Mouse (Mus musculus): Measurements from ENCODE around the gene Nck2. TPM values are rescaled to one million over a fixed set of nuclear protein-coding genes. Genes with fewer than 3 reads are reported as not detected.

The Nck2 gene
- polyA plus RNA-seq, 1 experiment from 2014 or later, result 23.4 TPM

GRCm38 (mm10) chr1:43496051-43496450, 51.7 kb downstream of the Nck2 start:
- no peak overlapping the region for H3K27ac ChIP-seq
- 57% methylated on average over 4 of the region's 4 CpGs for WGBS (ENCODE audit: missing documents)
- H3K4me3 ChIP-seq (ENCODE audit: inconsistent target), result no peak overlapping the region
- H3K79me2 ChIP-seq (ENCODE audit: inconsistent target), result peaks cover 91% of the 10 kb centered on the region
- no peaks in the 10 kb centered on the region for H3K36me3 ChIP-seq (ENCODE audit: inconsistent target)

- Histone ChIP-seq H3K27ac (no peak overlapping the region), H3K36me3 (ENCODE audit: inconsistent target) (no peaks in the 10 kb centered on the region), H3K79me2 (ENCODE audit: inconsistent target) (peaks cover 92% of the 10 kb centered on the region), H3K4me3 (ENCODE audit: inconsistent target) (no peak overlapping the region)
- 97% methylated on average over 3 of the region's 3 CpGs for WGBS (ENCODE audit: missing documents)
These were observed 52.6 kb downstream of the Nck2 start for GRCm38 (mm10) chr1:43496993-43497392.

GRCm38 (mm10) chr1:43497951-43498350, 53.6 kb downstream of the Nck2 start:
- H3K4me3 ChIP-seq (ENCODE audit: inconsistent target), result no peak overlapping the region
- peaks cover 93% of the 10 kb centered on the region for H3K79me2 ChIP-seq (ENCODE audit: inconsistent target)
- WGBS (ENCODE audit: missing documents), result 96% methylated on average over 6 of the region's 6 CpGs
- H3K27ac ChIP-seq, result no peak overlapping the region
- no peaks in the 10 kb centered on the region for H3K36me3 ChIP-seq (ENCODE audit: inconsistent target)

GRCm38 (mm10) chr1:43500121-43500520, 55.7 kb downstream of the Nck2 start:
- Histone ChIP-seq H3K79me2 (ENCODE audit: inconsistent target) (peaks cover 93% of the 10 kb centered on the region), H3K36me3 (ENCODE audit: inconsistent target) (no peaks in the 10 kb centered on the region), H3K27ac (no peak overlapping the region), H3K4me3 (ENCODE audit: inconsistent target) (no peak overlapping the region)
- WGBS (ENCODE audit: missing documents), result 15% methylated on average over 5 of the region's 5 CpGs

GRCm38 (mm10) chr1:43501143-43501919, 57.0 kb downstream of the Nck2 start:
- WGBS (ENCODE audit: missing documents), result 72% methylated on average over 6 of the region's 6 CpGs
- Histone ChIP-seq H3K36me3 (ENCODE audit: inconsistent target) (no peaks in the 10 kb centered on the region), H3K27ac (no peak overlapping the region), H3K79me2 (ENCODE audit: inconsistent target) (peaks cover 93% of the 10 kb centered on the region), H3K4me3 (ENCODE audit: inconsistent target) (no peak overlapping the region)

- H3K36me3 ChIP-seq (ENCODE audit: inconsistent target), result no peaks in the 10 kb centered on the region
- H3K27ac ChIP-seq, result no peak overlapping the region
- WGBS (ENCODE audit: missing documents), result 82% methylated on average over 10 of the region's 10 CpGs
- H3K4me3 ChIP-seq (ENCODE audit: inconsistent target), result no peak overlapping the region
- peaks cover 91% of the 10 kb centered on the region for H3K79me2 ChIP-seq (ENCODE audit: inconsistent target)
These were observed 57.8 kb downstream of the Nck2 start for GRCm38 (mm10) chr1:43501920-43502791.

- Histone ChIP-seq H3K27ac (no peak overlapping the region), H3K36me3 (ENCODE audit: inconsistent target) (no peaks in the 10 kb centered on the region), H3K4me3 (ENCODE audit: inconsistent target) (no peak overlapping the region), H3K79me2 (ENCODE audit: inconsistent target) (peaks cover 89% of the 10 kb centered on the region)
- 92% methylated on average over 8 of the region's 8 CpGs for WGBS (ENCODE audit: missing documents)
These were observed 58.4 kb downstream of the Nck2 start for GRCm38 (mm10) chr1:43502792-43503146.

GRCm38 (mm10) chr1:43503261-43503660, 58.9 kb downstream of the Nck2 start:
- Histone ChIP-seq H3K4me3 (ENCODE audit: inconsistent target) (no peak overlapping the region), H3K36me3 (ENCODE audit: inconsistent target) (no peaks in the 10 kb centered on the region), H3K79me2 (ENCODE audit: inconsistent target) (peaks cover 84% of the 10 kb centered on the region), H3K27ac (no peak overlapping the region)
- WGBS (ENCODE audit: missing documents), result 75% methylated on average over 2 of the region's 2 CpGs

GRCm38 (mm10) chr1:43503676-43504075, 59.3 kb downstream of the Nck2 start:
- Histone ChIP-seq H3K4me3 (ENCODE audit: inconsistent target) (no peak overlapping the region), H3K36me3 (ENCODE audit: inconsistent target) (no peaks in the 10 kb centered on the region), H3K79me2 (ENCODE audit: inconsistent target) (peaks cover 84% of the 10 kb centered on the region), H3K27ac (no peak overlapping the region)
- WGBS (ENCODE audit: missing documents), result 91% methylated on average over 6 of the region's 6 CpGs

- H3K79me2 ChIP-seq (ENCODE audit: inconsistent target), result peaks cover 85% of the 10 kb centered on the region
- no peak overlapping the region for H3K4me3 ChIP-seq (ENCODE audit: inconsistent target)
- WGBS (ENCODE audit: missing documents), result 76% methylated on average over 4 of the region's 4 CpGs
- H3K36me3 ChIP-seq (ENCODE audit: inconsistent target), result no peaks in the 10 kb centered on the region
- no peak overlapping the region for H3K27ac ChIP-seq
These were observed 59.9 kb downstream of the Nck2 start for GRCm38 (mm10) chr1:43504235-43504634.

GRCm38 (mm10) chr1:43506638-43507037, 62.3 kb downstream of the Nck2 start:
- no peaks in the 10 kb centered on the region; the same call in 1 of the 2 replicates for H3K36me3 ChIP-seq (ENCODE audit: inconsistent target)
- H3K79me2 ChIP-seq (ENCODE audit: inconsistent target), result peaks cover 67% of the 10 kb centered on the region; the same call in 1 of the 2 replicates
- H3K27ac ChIP-seq, result peak overlapping the region; percentile 44
- no peak overlapping the region for H3K4me3 ChIP-seq (ENCODE audit: inconsistent target)
- WGBS (ENCODE audit: missing documents), result 24% methylated on average over 3 of the region's 3 CpGs

- WGBS (ENCODE audit: missing documents), result 8% methylated on average over 1 of the region's 1 CpGs
- H3K27ac ChIP-seq, result peak overlapping the region; percentile 44
- H3K79me2 ChIP-seq (ENCODE audit: inconsistent target), result peaks cover 55% of the 10 kb centered on the region; the same call in 1 of the 2 replicates
- no peaks in the 10 kb centered on the region; the same call in 1 of the 2 replicates for H3K36me3 ChIP-seq (ENCODE audit: inconsistent target)
- no peak overlapping the region for H3K4me3 ChIP-seq (ENCODE audit: inconsistent target)
These were observed 63.4 kb downstream of the Nck2 start for GRCm38 (mm10) chr1:43507809-43508208.

- WGBS (ENCODE audit: missing documents), result 97% methylated on average over 12 of the region's 12 CpGs
- no peaks in the 10 kb centered on the region; the same call in 1 of the 2 replicates for H3K36me3 ChIP-seq (ENCODE audit: inconsistent target)
- no peak overlapping the region for H3K27ac ChIP-seq
- no peak overlapping the region for H3K4me3 ChIP-seq (ENCODE audit: inconsistent target)
- H3K79me2 ChIP-seq (ENCODE audit: inconsistent target), result peaks cover 27% of the 10 kb centered on the region; the same call in 1 of the 2 replicates
These were observed 66.9 kb downstream of the Nck2 start for GRCm38 (mm10) chr1:43511256-43511655.

- peaks cover 29% of the 10 kb centered on the region; the same call in 1 of the 2 replicates for H3K79me2 ChIP-seq (ENCODE audit: inconsistent target)
- WGBS (ENCODE audit: missing documents), result 94% methylated on average over 8 of the region's 8 CpGs
- H3K27ac ChIP-seq, result no peak overlapping the region
- no peak overlapping the region for H3K4me3 ChIP-seq (ENCODE audit: inconsistent target)
- no peaks in the 10 kb centered on the region; the same call in 1 of the 2 replicates for H3K36me3 ChIP-seq (ENCODE audit: inconsistent target)
These were observed 67.3 kb downstream of the Nck2 start for GRCm38 (mm10) chr1:43511667-43512066.

GRCm38 (mm10) chr1:43517405-43517804, 73.0 kb downstream of the Nck2 start:
- WGBS (ENCODE audit: missing documents), result 87% methylated on average over 3 of the region's 3 CpGs
- Histone ChIP-seq H3K27ac (no peak overlapping the region), H3K36me3 (ENCODE audit: inconsistent target) (no peaks in the 10 kb centered on the region), H3K4me3 (ENCODE audit: inconsistent target) (no peak overlapping the region), H3K79me2 (ENCODE audit: inconsistent target) (peaks cover 44% of the 10 kb centered on the region; the same call in 1 of the 2 replicates)
